Mouse (Mus musculus): Measurements from ENCODE around the gene Smlr1. TPM values are rescaled to one million over a fixed set of nuclear protein-coding genes. Genes with fewer than 3 reads are reported as not detected.

Smlr1 gene
- not detected in 2 replicates for polyA plus RNA-seq (2016; fragmentation: Nextera tagmentation; extraction: Ambion mirVana)

DNA sequence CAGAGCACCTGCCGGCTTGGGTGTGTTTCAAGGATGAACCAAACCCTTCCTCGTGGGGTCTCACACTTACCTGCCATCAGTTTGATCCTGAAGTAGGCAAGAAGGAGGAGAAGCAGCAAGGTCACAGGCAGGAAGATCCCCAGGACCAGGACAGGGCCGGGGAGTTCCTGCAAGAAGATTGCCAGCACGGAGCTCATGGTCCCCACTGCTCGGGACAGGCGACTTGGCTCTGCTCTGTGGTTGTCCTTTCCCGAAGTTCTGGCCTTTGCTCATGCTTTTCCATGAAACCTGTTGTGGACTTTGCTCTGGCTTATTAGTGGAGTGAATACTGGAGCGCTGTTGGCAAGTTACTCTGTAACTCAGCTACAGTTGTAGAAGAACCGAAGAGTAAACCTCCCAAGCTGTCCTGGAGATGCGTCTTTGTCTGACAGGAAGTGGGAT, at the start of gene Smlr1:
Gene Smlr1, minus strand, starts transcription at position 377 of the 441 bp plus-strand sequence.
- no peak for ATAC-seq (ENCODE audit: insufficient number of reproducible peaks, insufficient read depth, low FRiP score, low TSS enrichment, low read depth)

DNA sequence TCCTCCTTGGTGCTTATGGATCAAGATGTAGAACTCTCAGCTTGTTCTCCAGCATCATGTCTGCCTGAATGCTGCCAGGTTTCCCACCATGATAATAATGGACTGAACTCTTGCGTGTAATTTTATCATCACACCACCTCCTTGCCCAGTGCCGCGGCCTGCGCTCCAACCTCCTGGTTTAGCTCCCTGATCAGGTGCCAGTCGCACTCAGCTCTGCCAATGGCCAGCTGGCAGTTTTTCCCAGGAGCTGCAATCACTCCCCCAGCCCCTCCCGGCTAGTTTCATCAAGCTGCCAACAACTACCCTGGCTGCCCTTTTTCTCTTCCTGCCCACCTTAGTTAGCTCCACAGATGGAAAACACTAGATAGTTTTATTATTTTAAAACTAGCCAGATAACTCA, 48.8 kb upstream of the Smlr1 start:
- WGBS, result 95% methylated on average over 6 of the region's 6 CpGs
- Histone ChIP-seq H3K4me3 (replicated peaks) (no peak overlapping the region), H3K9ac (replicated peaks) (no peak overlapping the region), H3K4me2 (no peak overlapping the region), H3K27me3 (no peaks in the 10 kb centered on the region), H3K4me1 (replicated peaks) (no peaks in the 10 kb centered on the region), H3K36me3 (no peaks in the 10 kb centered on the region), H3K27ac (no peak overlapping the region), H3K9me3 (no peaks in the 10 kb centered on the region)
- ATAC-seq (ENCODE audit: insufficient number of reproducible peaks, insufficient read depth, low FRiP score, low TSS enrichment, low read depth), result no peak

More for the DNA sequence above, at the start of gene Smlr1:
- 97% methylated on average over 10 of the region's 10 CpGs for WGBS
- no peak within 1 kb of the TSS for H3K4me2 ChIP-seq
- no peak within 1 kb of the TSS for H3K9ac ChIP-seq (replicated peaks)
- no peaks in the 10 kb centered on the region for H3K4me1 ChIP-seq (replicated peaks)
- H3K4me3 ChIP-seq (replicated peaks), result no peak within 1 kb of the TSS
- no peak within 1 kb of the TSS for H3K27ac ChIP-seq
- H3K27me3 ChIP-seq, result no peaks in the 10 kb centered on the region
- H3K36me3 ChIP-seq, result no peaks in the 10 kb centered on the region
- H3K9me3 ChIP-seq, result no peaks in the 10 kb centered on the region

DNA sequence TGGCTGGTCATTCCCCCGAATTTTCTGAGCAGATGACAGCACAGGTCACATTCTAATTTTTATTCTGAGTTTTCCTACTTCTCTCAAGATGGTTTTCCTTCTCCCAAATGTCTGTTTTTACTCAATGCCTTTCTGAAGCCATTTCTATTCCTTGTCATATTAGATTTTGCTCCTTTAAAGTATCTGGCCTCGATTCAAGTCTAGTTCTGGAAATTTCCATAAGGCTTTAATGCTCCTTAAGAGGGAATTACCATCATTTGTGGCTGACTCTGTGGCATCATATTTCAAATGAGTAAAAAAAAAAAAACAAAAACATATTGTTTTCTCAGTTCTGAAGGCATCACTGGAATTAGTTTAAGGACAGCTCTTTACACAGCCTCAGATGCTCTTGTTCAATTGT, 44.0 kb upstream of the Smlr1 start:
- Histone ChIP-seq H3K27me3 (no peaks in the 10 kb centered on the region), H3K27ac (no peak overlapping the region), H3K4me2 (no peak overlapping the region), H3K4me1 (replicated peaks) (no peaks in the 10 kb centered on the region), H3K9me3 (no peaks in the 10 kb centered on the region), H3K36me3 (no peaks in the 10 kb centered on the region), H3K9ac (replicated peaks) (no peak overlapping the region), H3K4me3 (replicated peaks) (no peak overlapping the region)
- 73% methylated on average over 2 of the region's 2 CpGs for WGBS
- ATAC-seq (ENCODE audit: insufficient number of reproducible peaks, insufficient read depth, low FRiP score, low TSS enrichment, low read depth), result no peak

DNA sequence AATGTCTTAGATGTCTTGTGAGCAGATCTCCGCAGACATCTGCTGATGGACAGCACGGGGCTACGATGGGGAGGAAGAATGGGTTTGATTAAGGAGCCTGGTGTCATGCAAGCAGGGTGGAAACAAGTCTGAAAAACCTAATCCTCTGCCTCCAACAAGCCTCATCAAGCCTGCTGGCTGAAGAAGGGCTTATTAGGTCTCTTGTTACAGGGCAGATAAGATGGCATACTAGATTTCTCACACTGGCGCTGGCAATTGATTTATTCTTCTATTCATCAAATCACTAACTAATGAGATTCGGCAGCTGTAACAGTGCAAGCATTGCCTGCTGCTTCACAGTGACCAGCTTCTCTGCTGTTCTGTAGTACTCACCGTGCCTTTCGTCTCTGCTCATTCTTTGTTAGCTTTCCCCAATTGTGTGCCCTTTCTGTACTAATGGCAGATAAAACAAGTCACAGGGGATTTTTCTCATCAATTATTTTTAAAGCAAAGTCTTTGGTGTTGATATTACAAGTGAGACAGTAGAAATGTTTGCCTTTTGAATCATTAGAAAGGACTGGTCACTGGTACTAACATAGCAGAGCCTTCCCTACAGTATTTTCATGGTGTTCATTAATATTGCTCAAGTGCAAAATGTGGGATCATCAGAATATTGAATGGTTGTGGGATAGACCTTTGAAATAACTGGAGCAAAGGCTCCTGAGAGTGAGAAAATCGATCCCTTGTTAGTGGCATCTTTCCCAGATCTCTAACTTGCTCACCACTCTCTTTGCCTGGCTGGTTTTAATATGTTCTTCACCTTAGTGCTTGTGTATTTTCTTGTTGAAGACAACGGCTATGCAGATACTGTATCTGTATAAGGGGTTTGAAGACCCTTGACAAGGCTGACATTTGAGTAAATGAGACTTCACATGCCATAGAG, 35.5 kb upstream of the Smlr1 start:
- H3K9ac ChIP-seq (replicated peaks), result no peak overlapping the region
- H3K4me2 ChIP-seq, result no peak overlapping the region
- H3K27me3 ChIP-seq, result no peaks in the 10 kb centered on the region
- no peaks in the 10 kb centered on the region for H3K4me1 ChIP-seq (replicated peaks)
- WGBS, result 68% methylated on average over 9 of the region's 9 CpGs
- H3K36me3 ChIP-seq, result no peaks in the 10 kb centered on the region
- no peak for ATAC-seq (ENCODE audit: insufficient number of reproducible peaks, insufficient read depth, low FRiP score, low TSS enrichment, low read depth)
- H3K27ac ChIP-seq, result no peak overlapping the region
- H3K9me3 ChIP-seq, result no peaks in the 10 kb centered on the region
- H3K4me3 ChIP-seq (replicated peaks), result no peak overlapping the region

DNA sequence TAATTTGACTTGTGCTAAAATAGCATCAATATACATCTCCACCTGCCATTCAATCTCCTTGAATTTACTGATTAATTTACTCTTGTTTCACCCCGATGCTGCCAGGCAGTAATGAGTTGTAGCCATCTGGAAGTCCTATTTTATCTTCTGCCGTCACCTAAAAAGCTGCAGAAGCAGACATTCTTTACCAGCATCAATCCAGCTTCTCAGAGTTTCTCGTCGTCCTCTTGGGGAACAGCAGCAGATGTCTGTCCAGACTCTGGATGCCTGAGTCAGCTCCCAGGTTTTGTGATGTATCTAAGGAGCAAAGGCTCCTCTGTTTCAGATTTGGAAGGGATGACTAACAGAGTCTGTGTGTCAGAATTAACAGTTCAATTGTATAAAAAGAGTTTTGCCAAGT, 16.9 kb upstream of the Smlr1 start:
- H3K27me3 ChIP-seq, result no peaks in the 10 kb centered on the region
- H3K9ac ChIP-seq (replicated peaks), result no peak overlapping the region
- H3K4me2 ChIP-seq, result no peak overlapping the region
- ATAC-seq (ENCODE audit: insufficient number of reproducible peaks, insufficient read depth, low FRiP score, low TSS enrichment, low read depth), result no peak
- no peak overlapping the region for H3K27ac ChIP-seq
- WGBS, result 30% methylated on average over 4 of the region's 4 CpGs
- no peaks in the 10 kb centered on the region for H3K9me3 ChIP-seq
- no peaks in the 10 kb centered on the region for H3K4me1 ChIP-seq (replicated peaks)
- no peaks in the 10 kb centered on the region for H3K36me3 ChIP-seq
- no peak overlapping the region for H3K4me3 ChIP-seq (replicated peaks)

DNA sequence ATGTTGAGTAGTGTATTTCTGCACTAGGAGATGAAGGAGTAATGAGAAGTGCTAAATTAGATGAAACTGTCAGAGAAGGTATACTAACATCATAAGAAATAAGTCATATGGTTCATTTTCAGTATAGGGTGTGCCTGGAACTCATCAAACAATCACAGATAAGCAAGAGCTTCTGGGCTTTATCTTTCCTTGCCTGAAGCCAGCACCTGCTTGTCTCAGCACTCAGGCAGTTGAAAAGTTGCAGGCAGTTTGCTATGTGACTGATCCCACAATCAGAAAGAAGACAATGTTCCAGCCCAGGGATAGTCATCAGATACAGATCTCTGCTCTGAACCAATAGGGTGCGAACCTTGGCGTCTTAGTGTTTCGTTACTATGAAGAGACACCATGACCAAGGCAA, 5.0 kb upstream of the Smlr1 start:
- H3K4me1 ChIP-seq (replicated peaks), result no peaks in the 10 kb centered on the region
- ATAC-seq (ENCODE audit: insufficient number of reproducible peaks, insufficient read depth, low FRiP score, low TSS enrichment, low read depth), result no peak
- no peaks in the 10 kb centered on the region for H3K36me3 ChIP-seq
- H3K9ac ChIP-seq (replicated peaks), result no peak overlapping the region
- no peaks in the 10 kb centered on the region for H3K9me3 ChIP-seq
- H3K27me3 ChIP-seq, result no peaks in the 10 kb centered on the region
- no peak overlapping the region for H3K4me3 ChIP-seq (replicated peaks)
- H3K27ac ChIP-seq, result no peak overlapping the region
- H3K4me2 ChIP-seq, result no peak overlapping the region
- WGBS, result 97% methylated on average over 3 of the region's 3 CpGs

DNA sequence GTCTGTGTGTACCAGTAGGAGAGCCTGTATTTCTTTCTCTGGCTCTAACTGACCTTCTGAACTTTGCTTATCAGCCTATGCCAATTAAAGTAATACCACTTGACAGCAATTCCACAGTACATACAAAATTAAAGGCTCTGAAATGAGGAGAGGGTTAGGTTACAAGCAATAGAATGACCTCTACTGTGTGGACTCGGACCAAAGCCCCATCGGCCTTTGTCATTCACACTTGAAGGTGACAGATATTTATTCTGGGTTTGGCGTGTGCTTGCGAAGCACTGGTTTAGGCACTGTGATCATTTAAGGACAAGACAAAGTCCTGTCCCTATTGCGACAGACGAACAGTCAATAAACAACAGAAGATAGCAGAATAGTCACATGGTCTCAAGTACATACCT, 3.7 kb upstream of the Smlr1 start:
- H3K27ac ChIP-seq, result no peak overlapping the region
- WGBS, result 57% methylated on average over 6 of the region's 6 CpGs
- H3K4me2 ChIP-seq, result no peak overlapping the region
- H3K9me3 ChIP-seq, result no peaks in the 10 kb centered on the region
- H3K4me3 ChIP-seq (replicated peaks), result no peak overlapping the region
- H3K36me3 ChIP-seq, result no peaks in the 10 kb centered on the region
- no peaks in the 10 kb centered on the region for H3K27me3 ChIP-seq
- ATAC-seq (ENCODE audit: insufficient number of reproducible peaks, insufficient read depth, low FRiP score, low TSS enrichment, low read depth), result no peak
- H3K4me1 ChIP-seq (replicated peaks), result no peaks in the 10 kb centered on the region
- no peak overlapping the region for H3K9ac ChIP-seq (replicated peaks)

DNA sequence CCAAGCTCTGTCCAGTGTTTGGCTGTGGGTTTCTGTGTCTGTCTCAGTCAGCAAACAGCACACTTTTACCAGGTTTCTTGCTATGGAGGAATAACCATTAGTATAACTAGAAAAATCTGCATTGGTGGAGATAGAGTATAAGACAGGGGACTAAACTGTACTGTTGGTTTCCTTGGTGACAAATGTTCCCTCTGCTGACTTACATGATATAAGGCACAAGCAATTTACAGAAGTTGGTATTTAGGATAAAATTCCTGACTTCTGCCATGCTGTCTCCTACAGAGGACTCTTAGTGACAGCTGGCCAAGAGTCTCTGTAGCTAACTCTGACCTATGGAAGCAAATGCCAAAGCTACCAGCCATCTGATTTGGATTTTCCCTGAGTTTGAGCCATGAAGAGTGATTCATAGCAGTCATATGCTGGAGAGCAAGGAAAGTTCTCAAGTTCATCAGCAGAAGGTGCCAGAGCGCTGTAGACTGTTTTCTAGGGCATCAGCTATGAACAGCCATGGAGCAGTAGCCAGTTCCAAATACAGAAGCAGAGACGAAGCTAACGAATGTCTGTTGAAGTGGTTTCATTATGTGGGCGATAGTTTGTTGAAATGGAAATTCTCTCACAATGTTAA, 3.2 kb upstream of the Smlr1 start:
- Histone ChIP-seq H3K9me3 (no peaks in the 10 kb centered on the region), H3K9ac (replicated peaks) (no peak overlapping the region), H3K4me1 (replicated peaks) (no peaks in the 10 kb centered on the region), H3K4me3 (replicated peaks) (no peak overlapping the region), H3K27ac (no peak overlapping the region), H3K36me3 (no peaks in the 10 kb centered on the region), H3K27me3 (no peaks in the 10 kb centered on the region), H3K4me2 (no peak overlapping the region)
- WGBS, result 84% methylated on average over 4 of the region's 4 CpGs
- ATAC-seq (ENCODE audit: insufficient number of reproducible peaks, insufficient read depth, low FRiP score, low TSS enrichment, low read depth), result no peak

DNA sequence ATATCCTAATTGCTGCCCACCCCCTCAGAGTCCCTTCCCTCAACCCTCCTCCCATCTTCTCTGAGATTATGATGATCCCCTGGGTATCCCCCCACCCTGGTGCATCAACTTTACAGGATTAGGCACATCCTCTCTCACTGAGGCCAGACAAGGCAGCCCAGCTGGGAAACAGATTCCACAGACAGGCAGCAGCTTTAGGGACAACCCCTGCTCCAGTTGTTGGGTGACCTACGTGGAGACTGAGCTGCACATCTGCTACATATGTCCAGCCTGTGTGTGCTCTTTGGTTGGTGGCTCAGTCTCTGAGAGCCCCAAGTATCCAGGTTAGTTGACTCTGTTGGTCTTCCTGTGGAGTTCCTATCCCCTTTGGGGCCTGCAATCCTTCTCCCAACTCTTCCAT, 2.7 kb upstream of the Smlr1 start:
- 68% methylated on average over 1 of the region's 1 CpGs for WGBS
- Histone ChIP-seq H3K9ac (replicated peaks) (no peak overlapping the region), H3K27me3 (no peaks in the 10 kb centered on the region), H3K27ac (no peak overlapping the region), H3K4me1 (replicated peaks) (no peaks in the 10 kb centered on the region), H3K4me3 (replicated peaks) (no peak overlapping the region), H3K36me3 (no peaks in the 10 kb centered on the region), H3K9me3 (no peaks in the 10 kb centered on the region), H3K4me2 (no peak overlapping the region)
- ATAC-seq (ENCODE audit: insufficient number of reproducible peaks, insufficient read depth, low FRiP score, low TSS enrichment, low read depth), result no peak

DNA sequence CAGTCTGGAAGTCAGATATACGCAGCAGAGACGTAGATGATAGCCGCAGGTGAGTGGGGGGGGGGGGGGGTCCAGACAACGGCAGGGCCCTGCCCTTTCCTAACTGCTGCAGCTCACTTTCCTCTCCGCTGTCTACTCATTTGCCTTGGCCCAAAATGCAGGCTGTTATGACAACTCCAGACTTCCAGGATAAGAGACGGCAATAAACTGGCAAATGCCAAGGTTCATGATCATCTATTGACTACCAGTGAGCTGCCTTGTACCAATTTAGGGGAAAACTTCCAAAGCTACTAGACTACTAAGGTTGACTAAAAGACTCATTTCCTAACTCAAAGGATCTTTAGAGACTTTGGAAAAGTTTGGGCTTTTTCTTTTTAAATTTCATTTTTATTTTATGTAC, 554 bp upstream of the Smlr1 start:
- no peaks in the 10 kb centered on the region for H3K36me3 ChIP-seq
- H3K27ac ChIP-seq, result no peak overlapping the region
- no peak overlapping the region for H3K4me2 ChIP-seq
- no peak overlapping the region for H3K4me3 ChIP-seq (replicated peaks)
- ATAC-seq (ENCODE audit: insufficient number of reproducible peaks, insufficient read depth, low FRiP score, low TSS enrichment, low read depth), result no peak
- H3K27me3 ChIP-seq, result no peaks in the 10 kb centered on the region
- WGBS, result 93% methylated on average over 6 of the region's 6 CpGs
- H3K9me3 ChIP-seq, result no peaks in the 10 kb centered on the region
- H3K9ac ChIP-seq (replicated peaks), result no peak overlapping the region
- no peaks in the 10 kb centered on the region for H3K4me1 ChIP-seq (replicated peaks)

DNA sequence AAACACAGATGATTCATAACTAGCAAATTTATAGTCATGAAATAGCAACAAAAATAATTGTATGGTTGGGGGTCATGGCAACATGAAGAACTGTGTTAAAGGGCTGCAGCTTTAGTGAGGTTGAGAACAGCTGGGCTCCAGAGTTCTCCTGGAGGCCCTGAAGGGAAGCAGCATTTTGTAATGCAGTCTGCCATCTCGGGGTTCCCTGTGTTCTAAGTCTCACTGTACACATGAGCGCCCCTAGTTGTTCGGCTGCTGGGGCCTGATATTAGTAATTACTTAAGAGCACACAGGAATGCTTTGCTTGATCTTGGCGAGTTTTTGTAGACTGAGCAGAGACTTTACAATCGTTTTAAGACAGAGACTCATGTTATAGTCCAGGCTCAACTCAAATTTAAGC, 1.6 kb downstream of the Smlr1 start:
- WGBS, result 78% methylated on average over 5 of the region's 5 CpGs

More for the DNA sequence above, 1.6 kb downstream of the Smlr1 start:
- Histone ChIP-seq H3K4me3 (replicated peaks) (no peak overlapping the region), H3K9ac (replicated peaks) (no peak overlapping the region), H3K36me3 (no peaks in the 10 kb centered on the region), H3K4me2 (no peak overlapping the region), H3K27ac (no peak overlapping the region), H3K9me3 (no peaks in the 10 kb centered on the region), H3K27me3 (no peaks in the 10 kb centered on the region), H3K4me1 (replicated peaks) (no peaks in the 10 kb centered on the region)
- ATAC-seq (ENCODE audit: insufficient number of reproducible peaks, insufficient read depth, low FRiP score, low TSS enrichment, low read depth), result no peak

All from limb, embryonic 12.5 days (tissue).